Comparison of ENCODE assay signal across 27 mouse cellular contexts in genomic region chr14:72986044-72986443, GRCm38 (mm10).
"Had no signal": no experiment of that assay in that cellular context is flagged by ENCODE, and none has a peak within 500 bp of the region (broad histone marks: within the 10 kb centered on the region; RNA-seq: fewer than 3 reads in every experiment).

No protein-coding gene starts in this region.

- ATAC-seq: forebrain, embryonic 13.5 days; forebrain, embryonic 14.5 days; forebrain, embryonic 15.5 days; forebrain, embryonic 16.5 days; forebrain, postnatal 0 days had no signal

- H3K9ac ChIP-seq: embryonic facial prominence, embryonic 12.5 days; embryonic facial prominence, embryonic 13.5 days; embryonic facial prominence, embryonic 15.5 days; forebrain, embryonic 12.5 days; forebrain, embryonic 13.5 days; forebrain, embryonic 15.5 days; forebrain, postnatal 0 days had no signal

- DNase-seq: cerebellum, adult 8-10 months; cerebellum, adult 9-10 months; cerebellum, adult 9-11 months; cerebellum, postnatal 10 days; cerebellum, postnatal 14 days; cerebellum, postnatal 25 days; cerebellum, postnatal 36 days; embryo, embryonic 11 days; forebrain, postnatal 0 days; gastrocnemius, adult 2 months; gastrocnemius, postnatal 10 days; gastrocnemius, postnatal 14 days; gastrocnemius, postnatal 25 days; gastrocnemius, postnatal 36 days; heart, adult 18-20 months; heart, adult 2 months had no signal

- H3K4me3 ChIP-seq: embryonic facial prominence, embryonic 10.5 days; embryonic facial prominence, embryonic 12.5 days; embryonic facial prominence, embryonic 13.5 days; embryonic facial prominence, embryonic 15.5 days; erythroblast, embryonic 14.5 days; forebrain, embryonic 10.5 days; forebrain, embryonic 12.5 days; forebrain, embryonic 13.5 days; forebrain, embryonic 15.5 days; gastrocnemius, adult 2 months; heart, adult 2 months had no signal

- H3K4me2 ChIP-seq: embryonic facial prominence, embryonic 12.5 days; embryonic facial prominence, embryonic 13.5 days; embryonic facial prominence, embryonic 15.5 days; forebrain, embryonic 12.5 days; forebrain, embryonic 13.5 days; forebrain, embryonic 15.5 days had no signal

- H3K27ac ChIP-seq: embryonic facial prominence, embryonic 10.5 days; embryonic facial prominence, embryonic 12.5 days; embryonic facial prominence, embryonic 13.5 days; embryonic facial prominence, embryonic 15.5 days; forebrain, embryonic 10.5 days; forebrain, embryonic 12.5 days; forebrain, embryonic 13.5 days; forebrain, embryonic 15.5 days; gastrocnemius, adult 2 months; heart, adult 2 months had no signal

- H3K9me3 ChIP-seq: embryonic facial prominence, embryonic 10.5 days; embryonic facial prominence, embryonic 12.5 days; embryonic facial prominence, embryonic 13.5 days; embryonic facial prominence, embryonic 15.5 days; forebrain, embryonic 10.5 days; forebrain, embryonic 12.5 days; forebrain, embryonic 13.5 days; forebrain, embryonic 15.5 days had no signal

- H3K36me3 ChIP-seq: embryonic facial prominence, embryonic 10.5 days; embryonic facial prominence, embryonic 12.5 days; embryonic facial prominence, embryonic 13.5 days; embryonic facial prominence, embryonic 15.5 days; forebrain, embryonic 10.5 days; forebrain, embryonic 12.5 days; forebrain, embryonic 15.5 days had no signal

- H3K4me1 ChIP-seq: embryonic facial prominence, embryonic 12.5 days; embryonic facial prominence, embryonic 13.5 days; forebrain, embryonic 10.5 days; forebrain, embryonic 12.5 days; forebrain, embryonic 13.5 days had no signal

- H3K27me3 ChIP-seq: embryonic facial prominence, embryonic 12.5 days; embryonic facial prominence, embryonic 13.5 days; embryonic facial prominence, embryonic 15.5 days; forebrain, embryonic 12.5 days; forebrain, embryonic 13.5 days; forebrain, embryonic 15.5 days had no signal
